In the genomic region with DNA sequence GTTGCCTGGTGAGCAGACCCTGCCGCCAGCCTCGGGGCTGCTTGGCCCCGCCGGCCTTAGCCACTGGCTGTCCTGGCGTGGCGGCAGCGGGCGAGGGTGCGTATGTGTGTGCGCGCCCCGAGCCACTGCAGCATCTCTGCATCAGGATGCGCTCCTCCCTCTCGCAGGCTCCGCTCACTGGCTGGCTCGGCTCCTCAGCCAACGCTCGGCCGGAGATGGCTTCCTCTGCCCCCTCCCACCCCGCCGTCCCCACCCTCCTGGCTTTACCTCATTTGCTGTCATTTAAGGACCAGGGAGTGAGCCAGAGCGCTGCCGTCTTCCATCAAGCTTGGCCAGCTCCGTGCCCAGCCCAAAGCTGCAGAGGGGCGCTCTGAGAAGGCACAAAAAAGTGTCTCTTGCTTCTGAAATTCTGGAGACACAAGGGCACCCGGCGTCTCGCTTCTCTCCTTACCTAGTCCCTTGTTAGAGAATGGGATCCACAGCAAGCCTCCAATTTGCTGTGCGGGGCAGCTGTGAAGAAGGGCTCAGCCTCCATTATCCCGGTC, we compare ENCODE assay signal across 9 mouse cellular contexts. TPM values are rescaled to one million over a fixed set of nuclear protein-coding genes. Genes with fewer than 3 reads are reported as not detected.
DNase-seq lines count a peak whose midpoint lies in the region; ATAC-seq lines count a peak whose summit lies in the region.
"Had no signal": no experiment of that assay in that cellular context is flagged by ENCODE, and none has a peak within 500 bp of the region (broad histone marks: within the 10 kb centered on the region; RNA-seq: fewer than 3 reads in every experiment).

A gene (minus strand): TSS at position 495 of the 545 bp plus-strand sequence.

- H3K4me2 ChIP-seq in heart, embryonic 13.5 days, result peak within 1 kb of the TSS; percentile 54
- peak within 1 kb of the TSS; percentile 69 for H3K4me2 ChIP-seq in hindbrain, embryonic 16.5 days (ENCODE audit: low read length)
- H3K4me2 ChIP-seq in limb, embryonic 15.5 days, result peak within 1 kb of the TSS; percentile 44
- H3K4me2 ChIP-seq in stomach, embryonic 16.5 days (ENCODE audit: low read depth, low read length), result peak within 1 kb of the TSS; percentile 43; the same call in 1 of the 2 replicates

- H3K36me3 ChIP-seq in heart, embryonic 13.5 days, result no peaks in the 10 kb centered on the region
- no peaks in the 10 kb centered on the region for H3K36me3 ChIP-seq in hindbrain, embryonic 16.5 days (ENCODE audit: control insufficient read depth, insufficient read depth, low read length)
- no peaks in the 10 kb centered on the region for H3K36me3 ChIP-seq in limb, embryonic 15.5 days
- no peaks in the 10 kb centered on the region for H3K36me3 ChIP-seq in stomach, embryonic 16.5 days (ENCODE audit: control insufficient read depth, insufficient read depth, low read length)

- ATAC-seq in heart, embryonic 13.5 days (ENCODE audit: extremely low read depth, insufficient number of reproducible peaks, low FRiP score, low TSS enrichment), result no peak
- ATAC-seq in hindbrain, embryonic 16.5 days, result peak; percentile 93
- no peak for ATAC-seq in limb, embryonic 15.5 days (ENCODE audit: insufficient number of reproducible peaks, low FRiP score, low TSS enrichment, low read depth)
- no peak; the same call in 1 of the 2 replicates for ATAC-seq in stomach, embryonic 16.5 days (ENCODE audit: insufficient read depth, low FRiP score)
- ATAC-seq in megakaryocyte, adult 5-6 weeks (ENCODE audit: poor library complexity, severe bottlenecking), result no peak

- H3K9ac ChIP-seq in heart, embryonic 13.5 days, result 0 out of 2 replicates have a peak within 1 kb of the TSS, but pooled peaks have one; percentile 3
- H3K9ac ChIP-seq in hindbrain, embryonic 16.5 days (ENCODE audit: low read depth, low read length), result peak within 1 kb of the TSS; percentile 72
- no peak within 1 kb of the TSS for H3K9ac ChIP-seq in limb, embryonic 15.5 days
- peak within 1 kb of the TSS; percentile 31 for H3K9ac ChIP-seq in stomach, embryonic 16.5 days (ENCODE audit: low read length)

- H3K27ac ChIP-seq in heart, embryonic 13.5 days (replicated peaks), result no peak within 1 kb of the TSS
- H3K27ac ChIP-seq in hindbrain, embryonic 16.5 days (ENCODE audit: low read depth, low read length), result peak within 1 kb of the TSS; percentile 73
- H3K27ac ChIP-seq in limb, embryonic 15.5 days, result no peak within 1 kb of the TSS
- no peak within 1 kb of the TSS for H3K27ac ChIP-seq in stomach, embryonic 16.5 days (ENCODE audit: low read length)

- no peak for DNase-seq in heart, adult 8-10 months (ENCODE audit: low spot score)
- peak; percentile 82 to 91 for DNase-seq in cerebellum, postnatal 36 days
- no peak for DNase-seq in gastrocnemius, postnatal 10 days

- H3K27me3 ChIP-seq in heart, embryonic 13.5 days (replicated peaks), result peaks cover 86% of the 10 kb centered on the region
- H3K27me3 ChIP-seq in hindbrain, embryonic 16.5 days (replicated peaks; ENCODE audit: control insufficient read depth, insufficient read depth, low read length), result no peaks in the 10 kb centered on the region
- peaks cover 69% of the 10 kb centered on the region for H3K27me3 ChIP-seq in limb, embryonic 15.5 days
- peaks cover 24% of the 10 kb centered on the region for H3K27me3 ChIP-seq in stomach, embryonic 16.5 days (ENCODE audit: control insufficient read depth, insufficient read depth, low read length)

- H3K4me3 ChIP-seq in heart, embryonic 13.5 days, result peak within 1 kb of the TSS; percentile 26
- peak within 1 kb of the TSS; percentile 55 for H3K4me3 ChIP-seq in hindbrain, embryonic 16.5 days (ENCODE audit: low read length)
- peak within 1 kb of the TSS; percentile 26 for H3K4me3 ChIP-seq in limb, embryonic 15.5 days
- peak within 1 kb of the TSS; percentile 14; the same call in 1 of the 2 replicates for H3K4me3 ChIP-seq in stomach, embryonic 16.5 days (replicated peaks; ENCODE audit: low read length)
- H3K4me3 ChIP-seq: erythroblast, embryonic 14.5 days had no signal

- H3K9me3 ChIP-seq in heart, embryonic 13.5 days, result no peaks in the 10 kb centered on the region
- no peaks in the 10 kb centered on the region for H3K9me3 ChIP-seq in hindbrain, embryonic 16.5 days (ENCODE audit: control insufficient read depth, low read length)
- H3K9me3 ChIP-seq in limb, embryonic 15.5 days, result no peaks in the 10 kb centered on the region
- H3K9me3 ChIP-seq in stomach, embryonic 16.5 days (replicated peaks; ENCODE audit: control insufficient read depth, low read length), result no peaks in the 10 kb centered on the region

- 2% methylated on average over 30 of the region's 30 CpGs for WGBS in heart, embryonic 13.5 days
- WGBS in hindbrain, embryonic 16.5 days, result 1% methylated on average over 30 of the region's 30 CpGs
- WGBS in limb, embryonic 15.5 days, result under 1% methylated on average over 28 of the region's 30 CpGs
- WGBS in stomach, embryonic 16.5 days, result 2% methylated on average over 28 of the region's 30 CpGs

- H3K4me1 ChIP-seq in heart, embryonic 13.5 days, result peaks cover 21% of the 10 kb centered on the region
- peaks cover 14% of the 10 kb centered on the region for H3K4me1 ChIP-seq in hindbrain, embryonic 16.5 days (ENCODE audit: control insufficient read depth, insufficient read depth, low read depth, low read length)
- H3K4me1 ChIP-seq in limb, embryonic 15.5 days, result peaks cover 20% of the 10 kb centered on the region
- H3K4me1 ChIP-seq in stomach, embryonic 16.5 days (ENCODE audit: control insufficient read depth, insufficient read depth, low read length), result peaks cover 16% of the 10 kb centered on the region

RNA-seq across cellular contexts. Expression of the gene that starts here (rescaled TPM):
- polyA plus RNA-seq in heart, embryonic 13.5 days (2015; fragmentation: Nextera tagmentation; extraction: Ambion mirVana), result 0.10 and 0.19 TPM in 2 replicates
- total RNA-seq in heart, adult 8-10 months (2022), result 1 to 10 TPM; 2.7 to 4.6 (median 3.5) TPM
- 24.3 and 31.0 TPM in 2 replicates for polyA plus RNA-seq in hindbrain, embryonic 16.5 days (2015; fragmentation: Nextera tagmentation; extraction: Ambion mirVana)
- polyA plus RNA-seq in limb, embryonic 15.5 days (2015; fragmentation: Nextera tagmentation; extraction: Ambion mirVana), result 0.20 and 0.35 TPM in 2 replicates
- polyA plus RNA-seq in stomach, embryonic 16.5 days (2015; fragmentation: Nextera tagmentation; extraction: Ambion mirVana), result 0.06 and 0.18 TPM in 2 replicates
- under 1 TPM; 0.11 to 0.21 TPM for total RNA-seq in gastrocnemius, postnatal 10 days (2021)
- not detected in 2 replicates for total RNA-seq in megakaryocyte, adult 5-6 weeks (2015)
- not detected in 2 replicates for total RNA-seq in megakaryocyte, adult 5-6 weeks (2017)

Comparison
In these comparisons a context has a peak if more than half of its experiments do, and no peak if none do; other contexts are left out.
1. RNA of the gene that starts here (polyA plus RNA-seq): 24.3 to 31.0 TPM in hindbrain, embryonic 16.5 days; 0.20 to 0.35 TPM in limb, embryonic 15.5 days, 0.10 to 0.19 TPM in heart, embryonic 13.5 days and 0.06 to 0.18 TPM in stomach, embryonic 16.5 days; every median in the first group is over 10 times any median in the second.
2. DNase-seq: peak in cerebellum, postnatal 36 days (2 of 2); none in heart, adult 8-10 months (single experiment) and gastrocnemius, postnatal 10 days (single experiment).
3. Peak in every context shown above with its lines, with median percentiles within 50 percentile points of each other: H3K4me2 ChIP-seq and H3K4me3 ChIP-seq.